Mouse (Mus musculus): ENCODE results near the gene S1pr1. TPM values are rescaled to one million over a fixed set of nuclear protein-coding genes. Genes with fewer than 3 reads are reported as not detected.
A peak's percentile ranks its signal among the peaks of the same experiment; 100 is the strongest.

The S1pr1 gene
- polyA plus RNA-seq (2014; fragmentation: Nextera tagmentation; extraction: Ambion mirVana), result 17.6 and 18.3 TPM in 2 replicates

- peak within 1 kb of the TSS; percentile 86 for H3K27ac ChIP-seq (ENCODE audit: low read length)
- no peaks in the 10 kb centered on the region for H3K9me3 ChIP-seq (ENCODE audit: control insufficient read depth, low read depth, low read length)
- under 1% methylated on average over 51 of the region's 51 CpGs for WGBS
- H3K36me3 ChIP-seq (ENCODE audit: control insufficient read depth, insufficient read depth, low read length), result no peaks in the 10 kb centered on the region
- H3K9ac ChIP-seq (replicated peaks; ENCODE audit: low read depth, low read length), result peak within 1 kb of the TSS; percentile 73
- 0 out of 2 replicates have a peak, but pooled peaks cover 3% of the 10 kb centered on the region for H3K4me1 ChIP-seq (ENCODE audit: control insufficient read depth, insufficient read depth, low read length)
- no peaks in the 10 kb centered on the region for H3K27me3 ChIP-seq (ENCODE audit: control insufficient read depth, insufficient read depth, low read length)
- peak within 1 kb of the TSS; percentile 81 for H3K4me2 ChIP-seq (replicated peaks; ENCODE audit: low read depth, low read length)
- peak; percentile 83 for ATAC-seq (ENCODE audit: insufficient number of reproducible peaks, insufficient read depth, low FRiP score, low read depth)
- peak within 1 kb of the TSS; percentile 58 for H3K4me3 ChIP-seq (ENCODE audit: low read depth, low read length)
Measured at GRCm38 (mm10) chr3:115714671-115715651, at the start of gene S1pr1. TSS of gene S1pr1 (minus strand) at chr3:115715072.

DNA sequence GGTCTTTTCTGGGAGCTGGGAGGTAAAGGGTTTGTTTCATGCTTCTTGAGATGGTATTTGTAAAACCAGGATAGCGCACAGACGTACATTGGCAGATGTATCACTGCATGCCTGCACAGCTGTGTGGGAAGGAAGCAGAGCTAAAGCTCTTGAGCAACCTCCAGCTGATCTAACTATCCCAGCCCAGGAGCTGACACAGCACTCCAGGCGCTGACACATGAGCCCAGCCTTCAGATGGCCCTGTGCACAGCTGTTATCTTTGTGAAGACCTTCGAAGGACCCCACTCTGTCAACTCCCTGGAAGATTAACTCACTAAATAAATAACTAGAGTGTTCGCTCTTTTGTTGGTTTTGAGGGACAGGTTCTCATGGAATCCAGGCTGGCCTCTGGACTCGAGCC is 48.4 kb upstream of the S1pr1 start:
- H3K9ac ChIP-seq (replicated peaks; ENCODE audit: low read depth, low read length), result no peak overlapping the region
- 29% methylated on average over 6 of the region's 6 CpGs for WGBS
- 0 out of 2 replicates have a peak, but pooled peaks cover 3% of the 10 kb centered on the region for H3K4me1 ChIP-seq (ENCODE audit: control insufficient read depth, insufficient read depth, low read length)
- no peak overlapping the region for H3K4me2 ChIP-seq (replicated peaks; ENCODE audit: low read depth, low read length)
- no peaks in the 10 kb centered on the region for H3K36me3 ChIP-seq (ENCODE audit: control insufficient read depth, insufficient read depth, low read length)
- H3K9me3 ChIP-seq (ENCODE audit: control insufficient read depth, low read depth, low read length), result no peaks in the 10 kb centered on the region
- no peak overlapping the region for H3K4me3 ChIP-seq (ENCODE audit: low read depth, low read length)
- peak; percentile 42; the same call in 1 of the 2 replicates for ATAC-seq (ENCODE audit: insufficient number of reproducible peaks, insufficient read depth, low FRiP score, low read depth)
- no peaks in the 10 kb centered on the region for H3K27me3 ChIP-seq (ENCODE audit: control insufficient read depth, insufficient read depth, low read length)
- H3K27ac ChIP-seq (ENCODE audit: low read length), result no peak overlapping the region

- Histone ChIP-seq H3K4me3 (ENCODE audit: low read depth, low read length) (no peak overlapping the region), H3K27me3 (ENCODE audit: control insufficient read depth, insufficient read depth, low read length) (no peaks in the 10 kb centered on the region), H3K9me3 (ENCODE audit: control insufficient read depth, low read depth, low read length) (no peaks in the 10 kb centered on the region), H3K9ac (replicated peaks; ENCODE audit: low read depth, low read length) (no peak overlapping the region), H3K4me1 (ENCODE audit: control insufficient read depth, insufficient read depth, low read length) (0 out of 2 replicates have a peak, but pooled peaks cover 3% of the 10 kb centered on the region), H3K27ac (ENCODE audit: low read length) (no peak overlapping the region), H3K4me2 (replicated peaks; ENCODE audit: low read depth, low read length) (no peak overlapping the region), H3K36me3 (ENCODE audit: control insufficient read depth, insufficient read depth, low read length) (no peaks in the 10 kb centered on the region)
- WGBS, result 65% methylated on average over 7 of the region's 7 CpGs
- ATAC-seq (ENCODE audit: insufficient number of reproducible peaks, insufficient read depth, low FRiP score, low read depth), result no peak
Measured at GRCm38 (mm10) chr3:115762841-115763240, 48.0 kb upstream of the S1pr1 start.

DNA sequence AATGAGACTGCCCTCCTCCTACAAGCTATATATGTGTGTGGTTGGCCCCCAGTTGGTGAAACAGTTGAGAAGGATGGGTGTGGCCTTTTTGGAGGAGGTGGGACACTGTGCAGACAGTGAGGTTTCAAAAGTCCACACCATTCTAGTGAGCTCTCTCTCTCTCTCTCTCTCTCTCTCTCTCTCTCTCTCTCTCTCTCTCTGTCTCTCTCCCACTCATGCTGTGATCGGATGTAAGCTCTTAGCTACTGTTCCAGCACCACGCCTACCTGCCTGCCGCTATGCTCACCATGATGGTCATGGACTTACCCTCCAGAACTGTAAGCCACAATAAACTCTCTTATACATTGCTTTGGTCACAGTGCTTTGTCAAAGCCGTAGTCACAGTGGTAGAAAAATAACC is 44.8 kb upstream of the S1pr1 start:
- Histone ChIP-seq H3K27ac (ENCODE audit: low read length) (no peak overlapping the region), H3K9me3 (ENCODE audit: control insufficient read depth, low read depth, low read length) (no peaks in the 10 kb centered on the region), H3K4me1 (ENCODE audit: control insufficient read depth, insufficient read depth, low read length) (0 out of 2 replicates have a peak, but pooled peaks cover 3% of the 10 kb centered on the region), H3K4me3 (ENCODE audit: low read depth, low read length) (no peak overlapping the region), H3K27me3 (ENCODE audit: control insufficient read depth, insufficient read depth, low read length) (no peaks in the 10 kb centered on the region), H3K4me2 (replicated peaks; ENCODE audit: low read depth, low read length) (no peak overlapping the region), H3K9ac (replicated peaks; ENCODE audit: low read depth, low read length) (no peak overlapping the region), H3K36me3 (ENCODE audit: control insufficient read depth, insufficient read depth, low read length) (no peaks in the 10 kb centered on the region)
- 91% methylated on average over 4 of the region's 4 CpGs for WGBS
- ATAC-seq (ENCODE audit: insufficient number of reproducible peaks, insufficient read depth, low FRiP score, low read depth), result no peak

DNA sequence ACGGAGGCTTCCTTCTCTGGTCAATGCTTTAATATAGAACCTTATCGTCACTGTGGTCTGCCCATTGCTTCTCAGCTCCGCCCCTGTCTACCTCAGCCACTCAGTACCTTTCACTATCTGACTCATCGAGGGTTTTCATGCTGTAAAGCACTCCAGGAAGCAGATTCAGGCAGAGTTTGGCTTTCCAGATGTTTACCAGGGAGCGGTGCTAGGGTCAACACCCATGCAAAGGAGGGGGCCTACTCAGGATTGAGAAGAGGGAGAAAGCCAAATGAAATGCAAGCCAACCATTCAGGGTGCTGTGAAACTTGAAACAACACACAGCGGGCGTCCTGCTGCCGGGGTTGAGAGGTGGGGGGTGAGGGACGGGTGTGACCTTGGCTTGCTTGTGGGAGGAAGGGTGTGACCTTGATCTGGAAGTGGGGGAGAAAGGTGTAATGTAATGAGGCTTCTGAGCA is 43.6 kb upstream of the S1pr1 start:
- Histone ChIP-seq H3K4me2 (replicated peaks; ENCODE audit: low read depth, low read length) (peak overlapping the region; percentile 25; the same call in 1 of the 2 replicates), H3K4me1 (ENCODE audit: control insufficient read depth, insufficient read depth, low read length) (0 out of 2 replicates have a peak, but pooled peaks cover 2% of the 10 kb centered on the region), H3K27me3 (ENCODE audit: control insufficient read depth, insufficient read depth, low read length) (no peaks in the 10 kb centered on the region), H3K9me3 (ENCODE audit: control insufficient read depth, low read depth, low read length) (no peaks in the 10 kb centered on the region), H3K9ac (replicated peaks; ENCODE audit: low read depth, low read length) (no peak overlapping the region), H3K27ac (ENCODE audit: low read length) (no peak overlapping the region), H3K4me3 (ENCODE audit: low read depth, low read length) (no peak overlapping the region), H3K36me3 (ENCODE audit: control insufficient read depth, insufficient read depth, low read length) (no peaks in the 10 kb centered on the region)
- 8% methylated on average over 9 of the region's 9 CpGs for WGBS
- ATAC-seq (ENCODE audit: insufficient number of reproducible peaks, insufficient read depth, low FRiP score, low read depth), result peak; percentile 77

DNA sequence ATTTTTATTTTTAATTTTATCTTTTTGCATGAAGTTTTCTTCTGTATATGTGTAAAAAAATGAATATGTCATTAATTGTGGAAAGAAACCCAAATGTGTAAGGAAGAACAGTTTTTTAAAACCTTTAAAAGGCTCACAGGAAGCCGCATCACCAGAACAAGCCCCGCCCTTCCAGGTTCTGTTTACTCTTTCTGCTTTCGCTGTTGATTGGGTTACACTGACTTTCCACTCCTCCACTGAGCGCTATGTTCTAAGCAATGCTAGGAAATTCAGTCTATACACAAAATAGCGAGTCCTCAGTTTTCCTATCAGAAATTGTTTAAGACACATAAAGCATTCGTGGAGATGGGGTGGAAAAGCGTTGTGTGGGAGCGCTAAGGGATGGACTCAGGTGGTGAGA is 39.6 kb upstream of the S1pr1 start:
- no peaks in the 10 kb centered on the region for H3K4me1 ChIP-seq (ENCODE audit: control insufficient read depth, insufficient read depth, low read length)
- no peak overlapping the region for H3K4me3 ChIP-seq (ENCODE audit: low read depth, low read length)
- WGBS, result 51% methylated on average over 8 of the region's 8 CpGs
- ATAC-seq (ENCODE audit: insufficient number of reproducible peaks, insufficient read depth, low FRiP score, low read depth), result no peak
- H3K27me3 ChIP-seq (ENCODE audit: control insufficient read depth, insufficient read depth, low read length), result no peaks in the 10 kb centered on the region
- no peak overlapping the region for H3K9ac ChIP-seq (replicated peaks; ENCODE audit: low read depth, low read length)
- no peaks in the 10 kb centered on the region for H3K36me3 ChIP-seq (ENCODE audit: control insufficient read depth, insufficient read depth, low read length)
- no peak overlapping the region for H3K27ac ChIP-seq (ENCODE audit: low read length)
- H3K4me2 ChIP-seq (replicated peaks; ENCODE audit: low read depth, low read length), result no peak overlapping the region
- no peaks in the 10 kb centered on the region for H3K9me3 ChIP-seq (ENCODE audit: control insufficient read depth, low read depth, low read length)

- 87% methylated on average over 3 of the region's 3 CpGs for whole genome bisulfite sequencing
- no peak for ATAC-seq (ENCODE audit: insufficient number of reproducible peaks, insufficient read depth, low FRiP score, low read depth)
- H3K4me2 ChIP-seq (replicated peaks; ENCODE audit: low read depth, low read length), result no peak overlapping the region
- no peaks in the 10 kb centered on the region for H3K27me3 ChIP-seq (ENCODE audit: control insufficient read depth, insufficient read depth, low read length)
- H3K27ac ChIP-seq (ENCODE audit: low read length), result no peak overlapping the region
- no peaks in the 10 kb centered on the region for H3K36me3 ChIP-seq (ENCODE audit: control insufficient read depth, insufficient read depth, low read length)
- H3K4me3 ChIP-seq (ENCODE audit: low read depth, low read length), result no peak overlapping the region
- no peaks in the 10 kb centered on the region for H3K4me1 ChIP-seq (ENCODE audit: control insufficient read depth, insufficient read depth, low read length)
- H3K9ac ChIP-seq (replicated peaks; ENCODE audit: low read depth, low read length), result no peak overlapping the region
- no peaks in the 10 kb centered on the region for H3K9me3 ChIP-seq (ENCODE audit: control insufficient read depth, low read depth, low read length)
Measured at GRCm38 (mm10) chr3:115750369-115750768, 35.5 kb upstream of the S1pr1 start.

DNA sequence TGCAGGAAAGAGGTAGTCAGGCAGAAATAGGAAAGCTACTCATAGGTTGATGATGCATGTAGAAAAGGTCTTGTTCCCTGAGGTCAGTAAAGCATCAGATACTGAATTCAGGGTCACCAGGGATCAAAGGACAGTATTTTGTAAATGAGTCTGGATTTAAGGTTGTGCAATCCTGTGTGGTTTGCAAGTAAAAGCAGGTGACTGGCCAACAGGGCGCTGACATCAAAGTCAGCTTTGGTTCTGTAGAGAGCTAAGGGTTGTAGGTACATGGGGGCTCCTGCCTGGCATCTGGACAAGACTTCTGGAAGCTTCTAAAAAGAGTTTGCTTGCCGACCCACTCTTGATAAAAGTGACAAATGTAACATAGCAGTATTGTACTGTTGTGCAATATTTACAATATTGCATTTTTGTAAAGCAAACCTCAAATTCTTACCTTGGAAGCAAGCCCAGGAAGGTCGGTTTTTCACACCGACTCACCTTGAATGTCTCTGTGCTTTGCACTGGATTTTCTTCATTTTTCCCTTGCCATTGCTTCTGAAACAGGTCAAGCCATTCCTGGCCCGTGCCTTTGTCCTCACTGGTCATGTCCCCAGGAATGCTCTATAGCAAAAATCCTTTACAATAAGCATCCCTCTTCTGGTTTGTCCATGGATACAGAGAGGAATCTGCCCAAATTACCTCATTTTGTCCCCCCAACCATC is 33.6 kb upstream of the S1pr1 start:
- Histone ChIP-seq H3K9ac (replicated peaks; ENCODE audit: low read depth, low read length) (no peak overlapping the region), H3K9me3 (ENCODE audit: control insufficient read depth, low read depth, low read length) (no peaks in the 10 kb centered on the region), H3K36me3 (ENCODE audit: control insufficient read depth, insufficient read depth, low read length) (no peaks in the 10 kb centered on the region), H3K27ac (ENCODE audit: low read length) (no peak overlapping the region), H3K4me3 (ENCODE audit: low read depth, low read length) (no peak overlapping the region), H3K4me1 (ENCODE audit: control insufficient read depth, insufficient read depth, low read length) (no peaks in the 10 kb centered on the region), H3K4me2 (replicated peaks; ENCODE audit: low read depth, low read length) (no peak overlapping the region), H3K27me3 (ENCODE audit: control insufficient read depth, insufficient read depth, low read length) (no peaks in the 10 kb centered on the region)
- 74% methylated on average over 5 of the region's 5 CpGs for whole genome bisulfite sequencing
- no peak for ATAC-seq (ENCODE audit: insufficient number of reproducible peaks, insufficient read depth, low FRiP score, low read depth)
